Mouse (Mus musculus) heart, embryonic 11.5 days (tissue): ENCODE measurements at regions not wholly inside any gene's neighbourhood (a gene's known extent, or its start where the extent isn't known, plus 50 kb on each side); places are given as distances from the start of the nearest gene placed in this dataset.

Experiments
- ATAC-seq: fragments of 200-750 bp; cut with Nextera tagmentation; replicated peaks from 2 replicates; pipeline ENCODE4 v1.8.0; 2017; ENCODE audit warnings: moderate library complexity; ENCODE audit not compliant: insufficient number of reproducible peaks, low FRiP score, low TSS enrichment
- H3K27ac ChIP-seq: fragments of 300-500 bp; sonication (generic); 2 replicates; pipeline ENCODE4 v1.5.1; 2014; ENCODE audit warnings: mild to moderate bottlenecking, low read depth, low read length
- H3K27me3 ChIP-seq: fragments of 300-500 bp; sonication (generic); 2 replicates; pipeline ENCODE4 v1.6.1; 2014; ENCODE audit warnings: mild to moderate bottlenecking, low read length, mixed read lengths; ENCODE audit not compliant: control insufficient read depth, insufficient read depth
- H3K36me3 ChIP-seq: fragments of 300-500 bp; sonication (generic); 2 replicates; pipeline ENCODE4 v1.6.1; 2014; ENCODE audit warnings: mild to moderate bottlenecking, low read length, moderate library complexity, mixed read lengths; ENCODE audit not compliant: control insufficient read depth, insufficient read depth
- H3K4me1 ChIP-seq: fragments of 300-500 bp; sonication (generic); 2 replicates; pipeline ENCODE4 v1.6.1; 2014; ENCODE audit warnings: low read length; ENCODE audit not compliant: control insufficient read depth, insufficient read depth
- H3K4me2 ChIP-seq: fragments of 300-500 bp; sonication (generic); 2 replicates; pipeline ENCODE4 v1.6.1; 2014; ENCODE audit warnings: mild to moderate bottlenecking, moderate library complexity
- H3K4me3 ChIP-seq: fragments of 300-500 bp; sonication (generic); 2 replicates; pipeline ENCODE4 v1.5.1; 2014; ENCODE audit warnings: low read depth, low read length
- H3K9ac ChIP-seq: fragments of 300-500 bp; sonication (generic); 2 replicates; pipeline ENCODE4 v1.6.1; 2014; ENCODE audit warnings: mild to moderate bottlenecking, low read depth, low read length, moderate library complexity
- H3K9me3 ChIP-seq: fragments of 300-500 bp; sonication (generic); replicated peaks from 2 replicates; pipeline ENCODE4 v1.6.1; 2016; ENCODE audit warnings: low read length; ENCODE audit not compliant: control insufficient read depth
- WGBS: fragments of 180-500 bp; shearing (Covaris S2); extraction: QIAGEN DNeasy Blood & Tissue Kit; methylation state at CpG from one replicate; pipeline ENCODE4 v1.1.7; 2014; ENCODE audit not compliant: insufficient replicate concordance; 5-methylcytosine and 5-hydroxymethylcytosine counted together

GRCm38 (mm10) chr1:177574312-177574711, 132.2 kb downstream of the Zbtb18 start:
- Histone ChIP-seq H3K27me3 (no peaks in the 10 kb centered on the region), H3K9me3 (no peaks in the 10 kb centered on the region), H3K4me1 (no peaks in the 10 kb centered on the region), H3K4me2 (no peak overlapping the region), H3K9ac (no peak overlapping the region), H3K27ac (no peak overlapping the region), H3K4me3 (no peak overlapping the region), H3K36me3 (no peaks in the 10 kb centered on the region)
- ATAC-seq: no peak
- 80% methylated on average over 7 of the region's 7 CpGs for WGBS

- no peak for ATAC-seq
- no peak overlapping the region for H3K4me3 ChIP-seq
- WGBS: 63% methylated on average over 5 of the region's 5 CpGs
- H3K4me1 ChIP-seq: no peaks in the 10 kb centered on the region; the same call in 1 of the 2 replicates
- no peaks in the 10 kb centered on the region for H3K36me3 ChIP-seq
- H3K9ac ChIP-seq: no peak overlapping the region
- H3K27ac ChIP-seq: no peak overlapping the region
- H3K4me2 ChIP-seq: no peak overlapping the region
- H3K9me3 ChIP-seq: peaks cover 7% of the 10 kb centered on the region; the same call in 1 of the 2 replicates
- no peaks in the 10 kb centered on the region for H3K27me3 ChIP-seq
These were observed 142.2 kb downstream of the Zbtb18 start for GRCm38 (mm10) chr1:177584302-177584886.

- Histone ChIP-seq H3K36me3 (no peaks in the 10 kb centered on the region), H3K4me2 (no peak overlapping the region), H3K9ac (no peak overlapping the region), H3K4me1 (no peaks in the 10 kb centered on the region; the same call in 1 of the 2 replicates), H3K27ac (no peak overlapping the region), H3K27me3 (no peaks in the 10 kb centered on the region), H3K9me3 (peaks cover 7% of the 10 kb centered on the region; the same call in 1 of the 2 replicates), H3K4me3 (no peak overlapping the region)
- WGBS: 72% methylated on average over 2 of the region's 2 CpGs
- no peak for ATAC-seq
These were observed 143.2 kb downstream of the Zbtb18 start for GRCm38 (mm10) chr1:177585320-177585719.

GRCm38 (mm10) chr1:177589034-177589433, 140.6 kb upstream of the 1700016C15Rik start:
- 89% methylated on average over 7 of the region's 7 CpGs for WGBS
- no peaks in the 10 kb centered on the region for H3K9me3 ChIP-seq
- H3K36me3 ChIP-seq: no peaks in the 10 kb centered on the region
- H3K4me2 ChIP-seq: no peak overlapping the region
- H3K4me3 ChIP-seq: no peak overlapping the region
- H3K4me1 ChIP-seq: no peaks in the 10 kb centered on the region; the same call in 1 of the 2 replicates
- H3K27me3 ChIP-seq: no peaks in the 10 kb centered on the region
- no peak overlapping the region for H3K27ac ChIP-seq
- ATAC-seq: no peak
- H3K9ac ChIP-seq: no peak overlapping the region

- Histone ChIP-seq H3K4me2 (no peak overlapping the region), H3K27me3 (no peaks in the 10 kb centered on the region), H3K9me3 (no peaks in the 10 kb centered on the region), H3K4me1 (no peaks in the 10 kb centered on the region; the same call in 1 of the 2 replicates), H3K4me3 (no peak overlapping the region), H3K36me3 (no peaks in the 10 kb centered on the region), H3K9ac (no peak overlapping the region), H3K27ac (no peak overlapping the region)
- 83% methylated on average over 4 of the region's 4 CpGs for WGBS
- no peak for ATAC-seq
These were observed 140.0 kb upstream of the 1700016C15Rik start for GRCm38 (mm10) chr1:177589656-177590055.

- Histone ChIP-seq H3K4me2 (no peak overlapping the region), H3K27me3 (no peaks in the 10 kb centered on the region), H3K36me3 (no peaks in the 10 kb centered on the region), H3K4me1 (no peaks in the 10 kb centered on the region), H3K9me3 (no peaks in the 10 kb centered on the region), H3K9ac (no peak overlapping the region), H3K27ac (no peak overlapping the region), H3K4me3 (no peak overlapping the region)
- WGBS: 82% methylated on average over 3 of the region's 3 CpGs
- no peak for ATAC-seq
These were observed 137.9 kb upstream of the 1700016C15Rik start for GRCm38 (mm10) chr1:177591742-177592141.

- no peaks in the 10 kb centered on the region for H3K4me1 ChIP-seq
- ATAC-seq: no peak
- no peak overlapping the region for H3K4me2 ChIP-seq
- H3K4me3 ChIP-seq: no peak overlapping the region
- no peaks in the 10 kb centered on the region for H3K36me3 ChIP-seq
- H3K27me3 ChIP-seq: no peaks in the 10 kb centered on the region
- WGBS: 90% methylated on average over 9 of the region's 9 CpGs
- H3K27ac ChIP-seq: no peak overlapping the region
- H3K9ac ChIP-seq: no peak overlapping the region
- no peaks in the 10 kb centered on the region for H3K9me3 ChIP-seq
These were observed 137.3 kb upstream of the 1700016C15Rik start for GRCm38 (mm10) chr1:177592337-177592736.

GRCm38 (mm10) chr1:177594341-177594740, 135.3 kb upstream of the 1700016C15Rik start:
- ATAC-seq: no peak
- Histone ChIP-seq H3K4me1 (no peaks in the 10 kb centered on the region), H3K27ac (no peak overlapping the region), H3K36me3 (no peaks in the 10 kb centered on the region), H3K9me3 (no peaks in the 10 kb centered on the region), H3K4me3 (no peak overlapping the region), H3K9ac (no peak overlapping the region), H3K27me3 (no peaks in the 10 kb centered on the region), H3K4me2 (no peak overlapping the region)
- WGBS: 85% methylated on average over 13 of the region's 13 CpGs

- WGBS: 75% methylated on average over 7 of the region's 7 CpGs
- no peaks in the 10 kb centered on the region for H3K36me3 ChIP-seq
- H3K27ac ChIP-seq: no peak overlapping the region
- H3K4me1 ChIP-seq: no peaks in the 10 kb centered on the region
- H3K4me3 ChIP-seq: no peak overlapping the region
- ATAC-seq: no peak
- no peaks in the 10 kb centered on the region for H3K27me3 ChIP-seq
- H3K4me2 ChIP-seq: no peak overlapping the region
- no peak overlapping the region for H3K9ac ChIP-seq
- H3K9me3 ChIP-seq: no peaks in the 10 kb centered on the region
These were observed 134.2 kb upstream of the 1700016C15Rik start for GRCm38 (mm10) chr1:177595326-177595914.
